ENCODE assay signal across 27 mouse cellular contexts in the genomic region with DNA sequence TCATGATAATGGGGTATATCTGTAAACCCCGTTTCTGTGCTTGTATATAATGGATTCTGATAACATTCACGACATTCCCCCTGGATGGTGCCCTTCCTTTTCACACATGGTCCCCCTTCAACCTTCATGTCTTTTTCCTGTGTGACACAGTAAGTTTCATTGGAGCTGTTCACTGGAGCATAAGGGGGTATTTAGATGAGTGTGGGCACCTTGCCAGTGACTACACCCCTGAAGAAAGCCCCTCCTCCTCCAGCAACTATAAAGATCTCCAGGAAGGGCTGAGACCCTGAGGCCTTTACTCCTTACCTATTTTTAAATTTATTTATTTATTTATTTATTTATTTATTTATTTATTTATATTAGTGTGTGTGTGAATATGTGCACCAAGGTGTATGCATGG.
"Had no signal": no experiment of that assay in that cellular context is flagged by ENCODE, and none has a peak within 500 bp of the region (broad histone marks: within the 10 kb centered on the region; RNA-seq: fewer than 3 reads in every experiment).

No protein-coding gene starts in this region.

- ATAC-seq: hindbrain, embryonic 16.5 days; inflammation-experienced regulatory T-cells, adult 6 months; intestine, embryonic 15.5 days; liver, embryonic 12.5 days had no signal

- H3K36me3 ChIP-seq: heart, embryonic 10.5 days; heart, embryonic 12.5 days; hindbrain, embryonic 10.5 days; hindbrain, embryonic 12.5 days; intestine, embryonic 15.5 days; kidney, embryonic 15.5 days; limb, embryonic 13.5 days; limb, embryonic 15.5 days; liver, embryonic 12.5 days had no signal

- H3K4me2 ChIP-seq: heart, embryonic 12.5 days; hindbrain, embryonic 12.5 days; hindbrain, embryonic 14.5 days; intestine, embryonic 15.5 days; kidney, embryonic 15.5 days; limb, embryonic 13.5 days; limb, embryonic 15.5 days; liver, embryonic 12.5 days had no signal

- H3K4me1 ChIP-seq: hindbrain, embryonic 10.5 days; hindbrain, embryonic 12.5 days; intestine, embryonic 15.5 days; kidney, embryonic 15.5 days; limb, embryonic 13.5 days; limb, embryonic 15.5 days; liver, embryonic 12.5 days had no signal

- H3K4me3 ChIP-seq: gastrocnemius, adult 2 months; heart, embryonic 10.5 days; heart, embryonic 12.5 days; hindbrain, embryonic 10.5 days; hindbrain, embryonic 12.5 days; intestine, embryonic 15.5 days; kidney, embryonic 15.5 days; limb, embryonic 13.5 days; limb, embryonic 15.5 days; liver, embryonic 12.5 days had no signal

- H3K27me3 ChIP-seq: heart, embryonic 12.5 days; hindbrain, embryonic 12.5 days; intestine, embryonic 15.5 days; kidney, embryonic 15.5 days; limb, embryonic 13.5 days; limb, embryonic 15.5 days; liver, embryonic 12.5 days had no signal

- DNase-seq: gastrocnemius, adult 2 months; gastrocnemius, postnatal 10 days; gastrocnemius, postnatal 25 days; heart, postnatal 10 days; heart, postnatal 4 days; kidney, adult 11 months; kidney, adult 2 months; kidney, adult 9 months; kidney, postnatal 14 days; kidney, postnatal 36 days; layer of hippocampus, adult 9-11 months; layer of hippocampus, postnatal 36 days; left cerebral cortex, postnatal 4 days had no signal

- H3K27ac ChIP-seq: gastrocnemius, adult 2 months; heart, embryonic 10.5 days; hindbrain, embryonic 10.5 days; hindbrain, embryonic 12.5 days; hindbrain, embryonic 14.5 days; intestine, embryonic 15.5 days; kidney, embryonic 15.5 days; kidney, postnatal 0 days; limb, embryonic 13.5 days; liver, embryonic 12.5 days; liver, embryonic 14.5 days had no signal

- H3K9me3 ChIP-seq: heart, embryonic 10.5 days; heart, embryonic 12.5 days; hindbrain, embryonic 10.5 days; hindbrain, embryonic 12.5 days; intestine, embryonic 15.5 days; kidney, embryonic 15.5 days; limb, embryonic 13.5 days; limb, embryonic 15.5 days; liver, embryonic 12.5 days had no signal

- H3K9ac ChIP-seq: heart, embryonic 12.5 days; hindbrain, embryonic 12.5 days; hindbrain, embryonic 14.5 days; intestine, embryonic 15.5 days; kidney, embryonic 15.5 days; limb, embryonic 13.5 days; limb, embryonic 15.5 days; liver, embryonic 12.5 days; liver, embryonic 14.5 days had no signal
